Mouse (Mus musculus): ENCODE measurements around the gene Esd.

Esd gene

DNA sequence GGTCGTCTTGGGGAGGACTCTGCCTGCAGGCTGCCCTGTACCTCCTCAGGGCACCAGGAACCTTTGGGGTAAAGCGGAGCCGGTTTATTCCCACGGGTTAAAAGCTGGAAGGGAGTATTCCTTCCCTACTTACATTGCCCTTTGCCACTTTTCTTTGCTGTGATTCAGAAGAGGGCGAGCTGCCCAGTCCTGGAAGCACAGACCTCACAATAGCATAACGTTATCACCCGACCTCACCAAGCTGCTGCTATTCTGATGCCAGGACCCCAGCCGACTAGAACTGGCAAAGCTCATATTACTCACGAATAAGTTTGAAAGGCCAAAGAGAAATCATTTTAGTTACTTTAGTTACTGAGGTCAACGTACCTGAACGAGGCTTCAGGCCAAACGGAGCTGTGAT, 62.8 kb downstream of the Esd start:
- DNase-seq (ENCODE audit: low read depth, low spot score), result no peak

DNA sequence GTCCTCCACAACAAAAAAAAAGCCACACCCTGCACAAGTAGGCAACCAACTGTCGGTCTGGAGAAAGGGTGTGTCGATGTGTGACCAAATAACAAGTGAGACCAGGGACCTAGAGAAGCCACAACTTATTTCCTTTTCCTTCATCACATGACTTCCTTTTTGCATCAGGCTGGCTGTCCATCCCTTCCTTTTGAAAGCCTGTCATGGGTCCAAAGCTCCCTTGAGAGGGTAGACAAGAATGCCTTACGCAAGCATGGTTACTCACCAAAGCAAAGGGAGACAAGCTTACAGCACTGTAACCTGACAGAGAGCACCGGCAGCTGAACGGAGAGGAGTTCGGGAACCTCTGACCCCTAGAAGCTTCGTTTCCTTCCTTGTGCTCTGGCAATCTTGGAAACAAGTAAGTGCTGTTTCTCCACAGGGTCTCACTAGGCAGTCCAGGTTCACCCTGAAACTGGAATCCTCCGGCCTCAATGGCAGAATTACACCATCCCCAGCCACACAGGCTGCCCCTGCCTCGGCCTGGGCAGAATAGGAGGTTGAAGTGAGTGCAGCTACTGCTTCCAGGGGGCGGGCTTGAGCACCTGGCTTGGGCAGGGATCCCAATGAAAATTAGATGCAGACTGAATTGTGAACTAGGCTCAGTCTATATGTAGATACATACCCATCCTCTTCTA, 65.4 kb downstream of the Esd start:
- no peak for DNase-seq (ENCODE audit: low read depth, low spot score)

DNA sequence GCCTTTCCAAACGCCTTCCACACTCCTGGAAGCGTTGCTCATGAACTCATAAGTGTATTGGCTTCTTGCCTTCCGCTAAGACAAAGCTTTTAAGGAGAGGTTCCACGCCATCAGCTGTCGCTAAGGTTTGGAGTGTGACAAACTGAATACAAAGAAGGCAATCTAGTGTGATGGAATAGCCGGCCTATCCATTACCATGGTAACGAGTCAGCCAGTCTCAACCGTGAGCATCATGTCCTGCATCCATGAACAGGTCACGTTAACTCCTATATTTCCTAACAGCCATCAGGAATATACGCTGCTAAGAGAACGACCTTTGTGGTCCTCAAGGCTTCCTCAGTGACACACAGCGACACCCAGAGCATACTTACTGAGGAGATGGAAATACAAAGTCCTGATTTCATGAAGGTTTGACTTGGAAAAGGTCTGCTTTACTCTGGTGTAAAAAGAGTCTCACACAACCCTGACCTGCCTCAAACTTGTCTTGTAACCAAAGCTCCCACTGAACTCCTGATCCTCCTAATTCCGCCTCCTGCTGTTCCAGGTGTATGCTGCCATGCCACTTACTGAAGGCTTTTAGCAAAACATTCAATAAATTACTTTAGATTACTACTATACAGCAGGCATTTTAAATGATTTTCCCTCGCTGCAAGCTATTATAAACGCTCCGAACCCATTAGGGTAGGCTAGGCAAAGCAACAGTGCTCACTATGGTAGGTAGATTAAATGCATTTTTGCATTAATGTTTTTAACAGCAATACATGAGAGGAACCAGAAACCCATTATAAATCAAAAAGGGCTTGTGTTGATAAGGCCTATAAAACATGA, 66.2 kb downstream of the Esd start:
- DNase-seq (ENCODE audit: low read depth, low spot score), result no peak
